Mouse (Mus musculus) activated CD4-positive, CD25-positive, alpha-beta regulatory T cell, adult 4 months (primary cell): ENCODE measurements around the gene Edc3. TPM values are rescaled to one million over a fixed set of nuclear protein-coding genes. Genes with fewer than 3 reads are reported as not detected.
"Not testable (repeated sequence)": the region's sequence is repeated elsewhere in the genome, so short reads cannot be mapped to it uniquely, and the experiment has no call there.

Experiments
- ATAC-seq: one replicate; pipeline ENCODE4 v1.8.0; 2017
- polyA plus RNA-seq, 2 experiments: library from polyadenylated mRNA; unstranded; fragments of 100-300 nt; shearing (Covaris generic); gene quantifications; one replicate each; pipeline ENCODE4 v1.2.1; 2017

The Edc3 gene
- polyA plus RNA-seq, 2 experiments from 2014 or later = 23.1 to 26.5 TPM

DNA sequence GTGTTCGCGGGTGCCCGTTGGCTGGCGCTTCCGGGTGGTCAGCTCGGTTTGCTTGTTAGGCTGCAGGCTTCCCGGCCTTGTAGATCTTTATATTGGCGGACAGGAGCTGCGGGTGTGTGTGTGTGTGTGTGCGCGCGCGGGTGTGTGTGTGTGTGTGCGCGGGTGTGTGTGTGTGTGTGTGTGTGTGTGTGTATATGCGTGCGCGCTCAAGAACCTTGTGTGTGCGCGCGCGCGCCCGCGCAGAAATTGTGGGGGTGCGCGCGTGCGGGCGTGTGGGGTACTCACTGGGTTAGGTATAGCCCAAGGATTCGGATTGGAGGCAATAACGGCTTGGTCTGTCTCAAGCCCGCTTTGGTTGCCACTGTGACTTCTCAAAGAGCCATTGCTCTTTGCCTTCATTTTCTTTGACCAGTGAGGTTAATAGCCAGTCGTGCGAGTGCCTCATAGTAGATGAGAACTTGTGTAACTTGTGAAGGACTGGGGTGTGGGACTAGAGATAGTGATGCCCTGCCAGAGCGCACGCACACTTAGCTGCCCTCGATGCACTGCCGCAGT lies 457 bp downstream of the Edc3 start:
- ATAC-seq = peak; percentile 22

DNA sequence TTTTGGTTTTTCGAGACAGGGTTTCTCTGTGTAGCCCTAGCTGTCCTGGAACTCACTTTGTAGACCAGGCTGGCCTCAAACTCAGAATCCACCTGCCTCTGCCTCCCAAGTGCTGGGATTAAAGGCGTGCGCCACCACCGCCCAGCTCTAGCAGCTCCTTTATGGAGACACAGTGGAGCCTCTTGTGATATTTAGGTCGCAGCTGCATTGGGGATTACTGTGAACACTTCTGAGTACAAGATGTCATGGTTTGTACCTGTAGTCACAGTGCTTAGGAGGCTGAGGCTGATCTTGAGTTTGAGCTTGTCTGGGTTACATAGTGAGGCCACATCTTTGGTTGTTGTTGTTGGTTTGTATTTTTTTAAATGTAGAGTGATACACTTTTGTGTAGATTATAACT lies 1.9 kb downstream of the Edc3 start:
- not testable (repeated sequence) for ATAC-seq

DNA sequence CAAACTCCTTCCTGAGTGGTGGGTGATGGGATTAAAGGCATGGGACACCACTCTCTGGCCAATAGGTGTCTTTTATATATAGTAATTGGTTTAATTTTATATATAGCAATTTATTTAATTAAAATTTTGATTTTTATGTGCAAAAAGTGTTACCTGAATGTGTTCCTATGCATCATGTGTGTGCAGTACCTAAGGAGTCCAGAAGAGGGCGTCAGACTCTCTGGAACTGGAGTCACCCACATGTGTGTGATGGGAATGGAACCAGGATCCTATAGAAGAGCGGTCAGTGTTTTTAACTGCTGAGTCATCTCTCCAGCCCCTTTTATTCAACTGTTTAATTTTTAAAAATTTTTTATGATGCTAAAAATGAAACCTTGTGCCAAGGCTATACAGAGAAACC lies 3.9 kb downstream of the Edc3 start:
- no peak for ATAC-seq

DNA sequence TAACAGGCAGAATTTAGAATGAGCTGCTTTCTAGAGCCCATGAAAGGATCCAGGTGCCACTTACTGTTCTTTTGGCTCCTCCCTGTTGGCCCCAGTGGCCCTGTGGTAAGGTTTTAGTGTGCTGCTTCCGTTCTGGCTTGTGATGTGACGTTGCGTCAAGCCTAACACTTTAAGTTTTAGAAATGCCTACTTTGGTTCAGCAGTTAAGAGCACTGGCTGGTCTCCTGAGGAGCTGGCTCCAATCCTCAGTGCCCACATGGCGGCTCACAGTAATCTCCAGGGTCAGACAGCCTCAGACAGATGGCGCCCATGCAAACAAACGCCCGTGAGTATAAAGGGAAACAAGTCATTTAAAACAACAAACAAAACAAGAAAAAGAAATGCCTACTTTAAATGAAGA lies 10.1 kb downstream of the Edc3 start:
- no peak for ATAC-seq

DNA sequence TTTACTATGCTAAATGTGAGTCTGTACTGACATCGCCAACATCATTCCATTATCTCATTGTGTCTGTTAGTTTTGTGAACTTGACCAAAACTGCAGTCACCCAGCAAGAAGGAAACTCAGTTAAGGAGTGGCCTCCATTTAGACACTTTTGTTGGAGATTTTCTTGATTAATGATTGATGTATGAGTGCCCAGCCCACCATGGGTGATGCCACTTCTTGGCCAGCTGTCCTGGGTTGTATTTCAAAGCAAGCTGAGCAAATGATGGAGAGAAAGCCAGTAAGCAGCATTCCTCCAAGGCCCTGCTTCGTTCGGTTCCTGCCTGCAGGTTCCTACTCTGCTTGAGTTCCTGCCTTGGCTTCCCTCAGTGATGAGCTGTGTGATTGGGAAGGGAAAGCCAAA lies 12.4 kb downstream of the Edc3 start:
- no peak for ATAC-seq

DNA sequence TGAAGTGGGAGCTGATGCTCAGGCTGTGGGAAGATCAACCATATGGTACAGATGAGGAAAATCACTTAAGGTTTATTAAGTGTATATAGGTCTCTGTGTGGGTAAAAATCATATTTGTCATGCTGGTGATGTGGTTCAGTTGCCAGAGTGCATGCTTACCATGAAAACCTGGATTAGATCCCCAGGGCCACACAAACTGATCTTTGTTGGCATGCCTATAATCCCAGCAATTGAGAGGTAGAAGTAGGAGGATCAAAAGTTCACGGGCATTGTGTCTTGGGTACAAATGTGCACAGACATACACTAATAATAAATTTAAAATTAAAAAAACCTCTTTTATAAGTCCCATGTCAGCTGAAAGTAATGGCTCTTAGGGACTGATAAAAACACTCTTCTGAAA lies 14.0 kb downstream of the Edc3 start:
- no peak for ATAC-seq

DNA sequence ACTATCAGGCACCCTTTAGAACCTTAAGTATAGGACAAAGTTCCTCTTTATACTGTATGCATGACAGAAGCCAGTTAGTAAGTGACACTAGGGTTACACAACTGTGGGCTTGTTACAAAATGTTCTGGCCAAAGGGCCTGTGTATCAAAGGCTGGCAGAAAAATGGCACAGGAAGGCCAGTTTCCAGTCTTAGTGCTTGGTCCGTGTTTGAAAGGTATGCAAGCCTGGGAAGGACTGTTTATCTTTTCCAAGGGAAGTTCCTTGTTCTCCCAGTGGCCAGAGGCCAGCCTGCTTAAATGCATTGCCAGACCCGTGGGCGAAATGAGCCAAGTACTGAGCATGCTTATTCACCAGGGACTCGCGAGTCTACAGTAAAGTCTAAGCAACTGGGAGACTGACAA lies 15.0 kb downstream of the Edc3 start:
- ATAC-seq = no peak

DNA sequence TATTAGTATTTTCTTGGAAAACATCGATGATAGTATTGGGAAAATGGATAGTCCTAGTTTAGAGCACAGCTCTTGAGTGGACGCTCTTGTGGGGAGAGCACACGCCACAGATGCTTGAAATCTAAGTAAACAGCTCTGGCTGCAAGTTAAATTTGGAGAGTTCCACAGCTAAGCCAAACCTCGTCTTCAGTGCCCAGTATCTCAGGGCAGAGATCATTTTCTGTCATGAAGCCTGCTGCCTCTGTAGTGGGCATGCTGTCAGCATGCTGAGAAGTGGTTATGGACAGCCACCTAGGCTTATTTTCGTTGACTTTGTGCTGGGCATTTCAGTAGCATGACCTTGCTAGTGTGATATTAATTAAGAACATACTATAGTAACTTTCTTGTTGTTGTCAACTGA lies 15.5 kb downstream of the Edc3 start:
- no peak for ATAC-seq

DNA sequence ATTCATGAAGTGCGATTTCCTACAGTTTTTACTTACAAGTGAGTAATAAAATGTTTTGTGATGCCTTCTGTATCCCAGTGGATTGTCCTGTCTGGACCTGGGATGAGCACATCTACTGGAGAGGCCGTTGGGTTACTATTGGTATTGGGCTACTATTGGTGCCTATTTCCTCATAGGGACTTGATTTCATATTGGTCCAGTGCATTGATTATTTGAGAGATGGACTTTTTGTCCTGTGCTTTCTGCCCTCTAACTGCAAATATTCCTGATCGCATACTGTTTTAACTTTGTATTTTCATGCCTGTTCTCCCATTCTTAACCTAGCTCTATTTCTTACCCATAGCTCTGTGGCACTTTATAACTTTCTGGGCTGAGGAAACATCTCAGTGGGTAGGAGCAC lies 16.4 kb downstream of the Edc3 start:
- no peak for ATAC-seq

DNA sequence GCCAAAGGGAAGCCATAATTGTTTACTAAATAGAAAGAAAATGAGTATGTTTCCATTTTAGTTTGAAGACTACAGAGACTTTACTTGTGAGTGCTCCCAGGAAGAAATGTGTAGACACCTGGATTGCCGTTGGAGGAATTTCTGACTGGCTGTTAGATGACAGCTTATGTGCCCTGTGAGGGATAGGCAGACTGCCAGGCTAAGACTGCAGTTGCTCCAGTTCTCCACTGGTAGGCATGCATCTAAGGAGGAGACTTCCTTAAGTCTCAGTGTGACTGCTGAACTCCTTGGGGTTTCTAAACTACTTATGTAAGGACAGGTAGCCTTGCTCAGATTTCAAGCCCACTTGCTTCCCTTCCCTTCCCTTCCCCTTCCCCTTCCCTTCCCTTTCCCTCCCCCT lies 20.0 kb downstream of the Edc3 start:
- ATAC-seq = no peak

DNA sequence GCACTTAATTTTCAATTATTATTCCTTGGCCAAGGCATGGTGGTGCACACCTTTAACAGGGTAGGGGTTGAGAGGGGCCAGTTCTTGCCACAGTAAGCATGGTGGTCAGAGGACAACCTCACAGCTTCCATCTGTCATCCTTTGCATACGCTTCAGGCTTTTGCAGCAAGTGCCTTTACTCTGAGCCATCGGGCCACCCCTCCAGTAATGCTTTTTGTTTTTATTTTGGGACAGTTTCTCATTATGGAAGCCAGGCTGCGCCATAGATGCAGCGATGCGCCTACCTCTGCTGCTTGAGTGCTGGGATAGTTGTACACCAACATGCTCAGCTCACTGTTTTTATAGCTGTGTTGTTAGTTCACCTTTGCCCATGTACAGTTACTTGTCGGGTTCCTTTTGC lies 25.3 kb downstream of the Edc3 start:
- no peak for ATAC-seq

DNA sequence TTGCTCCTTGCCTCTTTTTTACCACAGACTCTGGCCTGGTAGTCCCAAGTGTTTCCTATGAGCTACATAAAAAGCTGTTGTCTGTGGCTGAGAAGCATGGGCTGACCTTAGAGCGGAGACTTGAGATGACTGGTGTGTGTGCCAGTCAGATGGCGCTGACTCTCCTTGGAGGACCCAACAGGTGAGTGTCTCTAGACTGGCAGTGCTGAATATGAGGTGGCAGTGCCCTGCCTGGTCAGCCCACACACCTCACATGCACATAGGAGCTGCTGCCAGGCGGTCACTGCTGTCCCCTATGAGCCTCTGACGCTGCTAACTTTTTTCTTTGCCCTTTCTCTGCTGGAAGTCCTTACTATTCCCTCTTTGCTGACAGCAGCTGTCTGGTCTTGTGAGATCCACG lies 31.5 kb downstream of the Edc3 start:
- no peak for ATAC-seq

DNA sequence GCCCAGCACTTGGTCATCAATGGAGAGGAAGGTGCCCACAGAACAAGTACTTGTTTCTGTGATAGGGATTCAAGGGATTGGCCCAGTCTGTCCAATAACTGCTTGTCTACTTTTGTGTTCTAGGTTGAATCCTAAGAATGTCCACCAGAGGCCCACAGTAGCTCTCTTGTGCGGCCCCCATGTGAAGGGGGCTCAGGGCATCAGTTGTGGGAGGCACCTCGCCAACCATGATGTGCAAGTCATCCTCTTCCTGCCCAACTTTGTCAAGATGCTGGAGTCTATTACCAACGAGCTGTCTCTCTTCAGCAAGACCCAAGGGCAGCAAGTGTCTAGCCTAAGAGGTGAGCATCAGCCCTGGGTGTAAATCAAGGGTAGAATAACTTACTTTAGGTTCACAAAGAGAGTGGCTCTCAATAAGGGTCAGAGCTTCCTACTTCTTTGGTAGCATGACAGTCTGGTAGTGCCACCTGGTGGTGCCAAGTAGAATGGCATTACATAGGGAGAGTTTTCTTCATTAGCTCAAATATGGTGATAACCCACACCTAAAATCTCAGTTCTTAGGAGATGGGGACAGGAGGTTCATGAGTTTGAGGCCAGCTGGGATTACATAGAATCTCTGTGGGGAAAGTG lies 36.2 kb downstream of the Edc3 start:
- ATAC-seq = peak; percentile 28

DNA sequence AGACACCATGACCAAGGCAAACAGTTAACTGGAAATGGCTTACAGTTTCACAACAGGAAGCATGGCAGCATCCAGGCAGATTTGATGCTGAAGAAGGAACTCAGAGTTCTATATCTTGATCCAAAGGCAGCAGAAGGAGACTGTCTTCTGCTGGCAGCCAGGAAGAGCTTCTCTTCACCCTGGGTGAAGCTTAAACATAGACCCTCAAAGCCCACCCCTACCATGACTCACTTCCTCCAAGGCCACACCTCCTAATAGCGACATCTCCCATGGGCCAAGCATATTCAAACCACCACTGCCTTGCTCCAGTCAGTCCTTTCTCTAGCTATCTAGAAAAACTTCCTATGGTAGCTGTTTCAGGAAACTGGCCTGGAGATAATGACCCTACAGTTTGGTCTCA lies 38.7 kb downstream of the Edc3 start:
- no peak for ATAC-seq

DNA sequence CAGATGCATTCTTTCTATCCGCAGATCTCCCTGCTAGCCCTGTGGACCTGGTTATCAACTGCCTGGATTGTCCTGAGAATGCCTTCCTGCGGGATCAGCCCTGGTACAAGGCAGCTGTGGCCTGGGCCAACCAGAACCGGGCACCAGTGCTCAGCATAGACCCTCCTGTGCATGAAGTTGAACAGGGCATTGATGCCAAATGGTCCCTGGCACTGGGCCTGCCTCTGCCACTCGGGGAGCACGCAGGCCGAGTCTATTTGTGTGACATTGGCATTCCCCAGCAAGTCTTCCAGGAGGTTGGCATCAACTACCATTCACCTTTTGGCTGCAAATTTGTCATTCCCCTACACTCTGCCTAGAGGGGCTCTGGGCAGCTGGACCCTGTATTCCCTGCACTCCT lies 39.8 kb downstream of the Edc3 start:
- no peak for ATAC-seq

DNA sequence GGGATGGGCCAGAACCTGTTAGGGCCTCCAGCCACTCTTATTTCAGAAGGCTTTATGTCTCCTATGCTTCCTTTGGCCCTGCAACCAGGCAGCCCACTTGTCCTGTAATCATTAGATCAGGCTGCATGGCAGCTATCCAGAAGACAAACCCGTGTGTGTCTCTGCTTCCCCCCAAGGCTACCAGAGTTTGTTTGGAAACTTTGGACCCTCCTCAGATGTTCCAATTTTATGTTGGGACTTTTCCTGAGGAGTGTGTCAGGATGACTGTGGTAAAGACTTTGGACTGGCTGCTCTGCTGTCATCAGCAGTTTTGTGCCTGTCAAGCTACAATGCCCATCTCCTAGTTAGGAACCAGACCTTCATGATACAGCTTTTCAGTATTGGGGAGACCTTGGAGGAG lies 40.5 kb downstream of the Edc3 start:
- no peak for ATAC-seq

DNA sequence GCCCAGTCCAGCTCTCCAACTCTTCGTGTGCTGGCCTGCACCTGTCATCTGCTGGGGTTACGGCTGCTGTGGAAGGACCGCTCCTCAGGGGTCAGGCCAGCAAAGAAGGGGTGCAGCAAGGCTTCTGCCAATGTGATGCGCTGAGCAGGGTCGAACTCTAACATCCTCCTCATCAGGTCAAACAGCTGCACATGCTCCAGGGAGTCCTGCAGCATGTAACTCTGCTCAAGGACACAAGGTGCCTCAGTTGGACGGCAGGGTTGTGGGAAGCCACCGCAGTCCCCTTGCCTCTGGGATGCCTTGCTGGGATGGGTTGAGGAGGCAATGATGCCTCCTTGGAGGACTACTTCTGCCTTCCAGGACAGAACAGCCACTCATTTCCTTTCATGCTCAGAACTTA lies 42.6 kb downstream of the Edc3 start:
- no peak for ATAC-seq

DNA sequence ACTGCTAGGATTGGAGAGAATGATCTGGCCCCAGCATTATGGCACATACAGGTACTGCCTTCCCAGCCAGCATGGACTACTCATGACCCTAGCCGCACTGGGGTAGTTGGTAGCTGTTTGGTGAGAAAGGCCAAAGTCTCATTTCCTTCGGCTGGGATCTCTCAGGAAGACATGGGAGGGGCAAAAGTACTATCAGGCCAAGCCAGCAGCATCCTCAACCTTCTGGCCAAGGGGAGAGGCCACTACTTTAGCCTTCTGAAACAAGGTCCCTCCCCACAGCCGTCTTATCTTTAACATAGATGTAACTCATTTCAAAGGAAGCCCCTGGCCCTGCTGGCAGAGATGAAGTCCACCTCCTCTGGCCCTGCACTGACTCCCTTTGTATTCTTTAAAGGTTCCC lies 49.2 kb downstream of the Edc3 start:
- ATAC-seq = no peak

DNA sequence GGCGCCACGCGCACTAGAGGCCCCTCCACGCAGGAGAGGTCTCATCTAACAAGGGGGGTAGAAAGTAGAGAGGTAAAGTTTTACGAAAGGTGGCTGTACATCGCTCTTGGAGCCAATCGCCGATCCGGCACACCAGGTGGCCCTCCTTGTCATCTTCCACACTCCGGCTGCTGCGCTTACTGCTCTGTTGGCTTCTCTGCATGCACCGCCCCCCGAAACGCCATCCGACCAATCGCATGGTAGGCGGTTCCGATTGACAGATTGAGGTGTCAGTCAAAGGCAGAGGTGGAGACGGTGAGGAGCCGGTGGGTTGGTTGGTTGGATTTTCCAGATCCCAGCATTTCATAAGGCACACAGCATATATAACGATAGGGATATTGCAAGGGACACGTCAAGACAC lies 50.2 kb downstream of the Edc3 start:
- no peak for ATAC-seq

DNA sequence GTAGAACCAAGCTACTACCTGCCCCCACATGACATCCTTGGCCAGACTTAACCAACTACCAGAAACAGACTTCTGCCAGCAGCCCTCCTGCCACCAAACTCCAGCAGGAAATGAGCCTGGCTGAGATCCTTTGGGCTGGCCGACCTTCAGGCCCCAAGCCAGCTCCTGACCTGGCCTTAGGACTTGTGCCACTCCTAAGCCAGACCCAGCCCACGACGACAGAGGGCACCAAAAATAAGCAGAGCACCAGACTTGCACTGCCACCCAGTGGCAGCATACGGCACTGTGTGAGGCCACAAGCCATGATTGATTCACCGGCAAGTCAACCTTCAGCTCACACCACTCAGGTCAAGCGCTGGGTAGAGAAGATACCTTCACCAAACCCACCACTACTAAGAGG lies 50.9 kb downstream of the Edc3 start:
- ATAC-seq = peak; percentile 42

DNA sequence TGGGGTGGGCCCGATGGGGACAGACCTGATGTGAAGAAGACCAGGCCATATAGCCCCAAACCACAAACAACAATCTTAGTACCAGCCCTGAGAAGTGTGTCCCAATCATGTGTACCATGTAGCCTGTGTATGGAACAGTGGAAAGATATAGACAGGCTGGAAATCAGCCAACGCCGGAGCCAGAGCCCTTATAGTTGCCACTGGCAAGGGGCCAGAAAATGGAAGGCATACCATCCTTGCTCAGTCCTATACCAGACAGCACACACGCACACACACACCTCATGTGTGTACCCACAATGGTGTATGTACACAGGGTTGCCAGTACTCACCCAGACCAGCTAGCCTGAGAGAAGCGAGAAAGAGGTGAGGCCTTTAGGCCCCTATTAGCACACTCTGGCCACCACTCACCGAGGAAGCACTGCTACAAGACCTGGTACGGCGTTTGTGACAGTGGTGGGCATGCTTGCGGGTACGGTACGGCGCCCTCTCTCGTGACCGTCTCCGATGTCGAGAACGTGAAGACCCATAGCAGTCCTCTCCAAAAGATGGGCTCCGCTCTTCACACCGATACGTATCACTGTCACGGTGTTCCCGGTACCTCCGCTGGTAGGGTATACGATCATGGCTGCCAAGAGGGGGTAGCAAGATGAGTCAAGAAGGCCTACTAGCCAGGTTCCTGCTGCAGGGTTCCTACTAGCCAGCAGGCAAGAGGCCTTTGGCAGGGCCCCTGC lies 52.2 kb downstream of the Edc3 start:
- ATAC-seq = no peak

DNA sequence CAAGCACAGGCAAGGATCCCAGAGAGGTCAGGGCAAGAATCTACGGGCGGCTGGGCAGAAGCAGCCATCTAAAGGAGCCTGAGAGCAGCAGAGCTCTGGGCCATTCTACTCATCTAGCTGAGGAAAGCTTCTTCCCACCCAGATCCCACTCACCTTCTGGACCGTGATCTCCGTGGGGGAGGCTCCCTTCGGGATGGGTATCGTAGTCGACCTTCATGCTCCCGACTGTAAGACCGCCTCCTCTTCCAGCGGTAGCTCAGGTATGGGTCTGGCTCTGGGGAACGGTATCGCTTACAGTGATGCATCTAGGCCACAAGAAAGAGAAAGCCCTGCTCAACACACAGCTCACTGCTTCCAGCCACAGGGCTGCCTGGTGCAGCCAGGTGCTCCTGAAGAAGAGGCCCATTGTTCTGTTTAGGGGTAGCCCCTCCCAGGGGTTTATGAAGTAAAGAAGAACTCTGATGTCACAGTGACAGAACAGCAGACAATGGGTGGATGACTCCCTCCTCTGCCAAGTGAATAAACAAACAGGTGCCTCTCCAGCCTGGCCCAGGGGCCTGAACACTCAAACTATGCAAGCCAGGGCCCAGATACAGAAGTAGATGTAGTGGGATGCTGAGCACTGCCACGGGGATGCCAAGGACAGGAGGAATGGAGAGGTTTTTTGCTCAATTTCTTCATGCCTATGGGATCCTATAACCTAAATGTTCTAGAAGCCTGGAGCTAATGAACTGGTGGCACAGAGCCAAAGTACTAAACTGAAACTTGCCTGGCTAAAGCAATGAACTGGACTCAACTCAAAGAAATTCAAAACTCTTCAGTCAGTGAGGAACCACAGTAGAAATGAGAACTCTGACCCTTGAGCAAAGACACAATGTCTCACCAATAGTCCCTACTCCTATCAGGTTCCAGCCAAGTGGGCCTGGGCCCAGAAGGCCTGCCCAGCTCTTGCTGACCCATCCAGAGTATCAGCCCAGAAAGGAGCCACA lies 53.5 kb downstream of the Edc3 start:
- no peak for ATAC-seq

DNA sequence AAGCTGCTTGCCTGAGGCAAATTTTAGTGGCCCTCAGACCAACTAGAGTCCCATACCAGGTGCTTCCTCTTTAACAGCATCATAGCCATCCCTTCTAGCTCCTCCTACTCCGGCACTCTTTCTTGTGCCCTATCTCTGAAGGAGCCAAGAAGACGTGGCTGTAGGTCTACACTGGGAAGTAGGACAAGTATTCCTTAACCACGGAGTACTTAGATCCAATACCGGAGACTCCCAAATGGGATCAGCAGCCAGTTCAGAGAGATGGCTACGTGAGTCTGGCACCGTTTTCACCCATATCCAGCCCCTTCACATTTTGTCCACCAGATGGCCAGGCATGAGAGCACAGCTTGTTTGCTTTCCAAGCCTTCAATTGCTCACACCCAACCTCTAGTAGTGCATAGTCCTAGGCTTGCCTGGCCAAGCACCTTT lies 54.2 kb downstream of the Edc3 start:
- ATAC-seq = no peak
